Mouse (Mus musculus): ENCODE measurements at regions not wholly inside any gene's neighbourhood (a gene's known extent, or its start where the extent isn't known, plus 50 kb on each side); places are given as distances from the start of the nearest gene placed in this dataset.

DNA sequence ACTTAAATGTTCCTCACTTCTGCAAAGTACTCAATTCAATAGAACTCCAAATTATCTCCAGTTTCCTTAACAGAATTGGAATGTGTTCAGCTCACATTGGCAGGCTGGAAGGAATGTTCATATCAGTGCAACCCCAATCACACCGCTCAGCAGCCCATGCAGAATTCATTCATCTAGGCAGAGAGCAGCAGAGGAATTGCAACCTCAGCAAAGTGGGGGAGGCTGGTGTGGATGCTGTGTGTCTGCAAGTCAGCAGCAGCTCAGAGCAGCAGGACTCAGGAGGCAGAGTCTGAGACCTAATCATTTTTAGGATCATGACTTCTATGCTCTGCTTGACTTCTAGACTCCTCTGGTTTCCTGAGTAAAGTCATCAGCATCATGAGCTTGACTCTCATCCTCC, 100.7 kb upstream of the Chrna7 start:
- DNase-seq (ENCODE audit: extremely low spot score, low read depth, low spot score), result no peak

DNA sequence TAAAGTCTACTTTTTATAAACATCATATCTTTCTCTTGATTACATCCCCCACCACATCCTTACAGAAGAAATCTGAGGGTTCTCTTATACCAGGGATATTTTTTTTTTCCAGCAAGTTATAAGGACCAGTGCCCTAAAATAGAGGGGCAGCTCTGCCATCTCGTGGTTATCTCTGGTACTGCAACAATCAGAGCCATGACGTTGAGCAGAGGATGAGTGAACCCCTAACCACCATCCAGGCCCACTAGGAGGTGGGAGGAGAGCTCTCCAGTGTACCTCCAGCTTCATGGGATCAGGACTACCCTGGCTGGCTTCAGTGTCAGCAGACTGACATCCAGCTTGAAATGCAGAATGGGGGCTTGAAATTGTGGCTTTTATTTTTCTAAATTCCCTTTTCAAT, 107.2 kb upstream of the Chrna7 start:
- DNase-seq (ENCODE audit: extremely low spot score, low read depth, low spot score), result peak; percentile 37

DNA sequence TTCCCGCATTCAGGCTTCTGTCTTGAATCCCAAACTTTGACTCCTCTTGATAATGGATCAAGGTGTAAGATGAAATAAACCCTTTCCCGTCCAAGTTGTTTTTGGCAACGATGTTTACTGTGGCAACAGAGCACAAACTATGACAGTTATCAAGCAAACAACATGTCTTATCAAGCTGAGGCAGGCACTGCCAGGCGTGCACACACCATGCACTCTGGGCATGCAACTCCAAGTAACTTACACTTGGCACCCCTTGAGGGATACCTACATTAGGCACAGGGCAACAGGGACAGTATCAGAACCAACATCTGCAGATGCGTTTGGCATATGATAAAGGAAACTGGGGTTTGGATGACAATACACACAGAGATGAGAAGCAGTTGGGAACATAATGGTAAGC, 108.8 kb upstream of the Chrna7 start:
- no peak for DNase-seq (ENCODE audit: extremely low spot score, low read depth, low spot score)

DNA sequence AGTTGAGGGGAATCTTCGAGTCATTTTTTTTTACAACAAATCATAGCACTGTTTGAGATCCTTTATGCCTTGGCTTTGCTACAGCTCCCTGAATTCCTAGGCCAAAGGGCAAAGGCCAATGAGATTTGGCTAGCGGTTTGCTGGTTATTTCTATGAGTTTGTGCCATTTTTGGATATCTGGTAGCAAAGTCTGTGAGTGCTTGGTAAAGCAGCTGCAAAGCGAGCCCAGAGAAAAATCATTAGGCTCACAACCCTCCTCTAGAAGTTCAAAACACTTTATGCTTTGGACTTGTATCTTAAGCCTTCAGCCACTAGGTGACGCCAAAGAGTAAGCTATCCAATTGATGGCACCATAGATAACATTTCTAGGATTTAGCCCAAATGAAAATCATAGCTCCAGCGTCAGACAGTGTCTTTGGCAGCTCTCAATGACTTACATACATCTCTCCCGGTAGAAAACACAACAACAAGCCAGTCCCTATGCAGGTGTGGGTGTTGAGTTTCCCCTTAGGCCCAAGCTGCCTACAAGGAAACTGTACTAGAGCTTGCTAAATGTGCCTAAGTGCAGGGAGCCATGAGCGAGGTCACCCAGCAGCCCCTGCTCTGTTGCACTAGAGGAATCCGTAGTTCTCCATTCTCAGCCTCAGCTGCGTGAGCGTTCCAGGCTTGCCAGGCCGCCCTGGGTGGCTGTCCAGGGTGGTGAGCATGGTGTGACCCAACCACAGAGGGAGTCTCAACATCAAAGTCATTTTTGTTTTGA, 109.8 kb upstream of the Chrna7 start:
- peak; percentile 30 for DNase-seq (ENCODE audit: extremely low spot score, low read depth, low spot score)

DNA sequence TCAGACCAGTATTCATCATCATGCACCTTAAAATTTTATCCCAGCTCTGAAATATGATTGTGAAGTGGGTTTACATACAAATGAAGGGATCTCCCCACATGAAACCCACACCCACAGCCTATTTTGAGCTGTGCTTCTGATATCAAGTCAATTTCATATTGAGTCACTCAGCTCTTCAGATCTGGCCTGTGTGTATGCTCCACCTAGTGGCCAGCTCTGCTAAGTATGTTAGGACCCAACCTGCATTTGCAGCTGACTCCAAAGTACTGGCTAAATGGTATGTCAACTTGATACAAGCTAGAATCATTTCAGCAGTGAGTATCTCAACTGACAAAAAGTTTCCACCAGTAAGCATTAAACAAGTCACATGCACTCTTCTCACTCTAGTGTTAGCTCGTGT, 109.4 kb upstream of the Otud7a start:
- DNase-seq (ENCODE audit: extremely low spot score, low read depth, low spot score), result no peak

DNA sequence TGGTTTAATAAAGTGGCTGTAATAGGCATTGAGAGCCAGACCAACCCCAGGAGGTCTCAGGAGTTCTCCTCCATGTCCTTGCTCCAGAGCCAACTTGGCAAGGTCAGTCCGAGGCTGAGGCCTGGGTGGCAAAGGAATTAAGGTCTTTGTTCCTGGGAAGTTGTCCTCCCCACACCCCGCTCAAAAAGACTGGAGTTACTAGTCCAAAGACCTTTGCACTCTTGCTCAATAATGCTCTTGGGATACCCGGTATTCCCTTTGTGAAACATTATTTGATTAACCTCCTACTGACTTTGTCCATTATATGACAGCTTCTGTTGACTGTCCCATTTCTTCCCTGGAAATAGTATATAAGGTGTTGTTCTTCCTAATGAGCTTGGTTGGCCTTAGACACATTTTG, 108.5 kb upstream of the Otud7a start:
- DNase-seq (ENCODE audit: extremely low spot score, low read depth, low spot score), result no peak

DNA sequence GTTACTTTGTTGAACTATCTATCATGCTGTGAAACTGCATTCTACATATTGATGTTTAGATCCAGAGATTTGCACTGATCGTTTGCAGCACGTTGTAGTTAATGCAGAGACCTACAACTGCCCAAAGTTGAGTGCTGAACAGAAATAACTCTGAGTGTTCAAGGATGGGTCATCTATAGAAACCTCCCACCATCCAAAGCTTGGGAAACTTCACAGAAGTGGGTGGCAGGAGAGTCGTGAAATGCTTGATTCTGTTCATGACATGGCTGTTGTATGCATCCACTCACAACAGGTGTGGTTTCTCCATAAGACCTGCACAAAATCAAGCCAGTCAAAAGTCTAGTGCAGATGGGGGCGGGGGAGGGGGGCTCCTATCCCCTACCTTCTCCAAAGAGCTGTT, 102.8 kb upstream of the Otud7a start:
- no peak for DNase-seq (ENCODE audit: extremely low spot score, low read depth, low spot score)

DNA sequence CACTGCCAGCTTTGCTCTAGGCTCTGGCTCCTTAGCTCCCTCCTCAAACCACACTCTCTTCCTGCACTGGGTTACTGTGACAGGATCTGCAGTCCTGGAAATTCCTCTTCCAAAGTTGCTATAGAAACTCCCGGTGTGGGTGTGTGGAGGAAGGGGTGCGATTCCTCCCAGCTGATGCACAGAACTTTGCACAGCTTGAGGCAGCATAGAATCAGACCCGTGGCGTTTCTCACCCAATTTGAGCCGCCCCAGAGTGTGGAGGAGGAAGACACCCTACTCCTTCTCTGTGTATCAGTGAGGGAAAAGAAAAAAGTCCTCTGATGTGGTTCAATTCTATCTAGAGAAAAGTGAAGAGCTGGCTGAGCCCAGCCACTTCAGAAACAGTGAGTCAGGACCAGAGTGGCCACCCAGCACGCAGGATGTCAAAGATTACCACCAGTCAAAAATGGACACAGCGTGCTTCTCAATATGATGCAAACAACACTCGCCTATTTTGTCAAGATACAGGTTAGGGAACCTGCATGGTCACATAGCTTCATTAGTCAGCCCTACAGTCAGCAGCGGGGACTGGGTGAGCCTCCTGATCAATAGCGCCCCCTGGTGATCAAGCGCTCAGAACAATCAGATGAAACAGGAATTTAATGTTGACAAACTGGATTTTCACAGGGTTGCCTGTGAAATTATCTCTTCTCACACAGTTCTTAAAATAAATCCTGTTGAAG, 98.7 kb upstream of the Otud7a start:
- DNase-seq (ENCODE audit: extremely low spot score, low read depth, low spot score), result peak; percentile 5

DNA sequence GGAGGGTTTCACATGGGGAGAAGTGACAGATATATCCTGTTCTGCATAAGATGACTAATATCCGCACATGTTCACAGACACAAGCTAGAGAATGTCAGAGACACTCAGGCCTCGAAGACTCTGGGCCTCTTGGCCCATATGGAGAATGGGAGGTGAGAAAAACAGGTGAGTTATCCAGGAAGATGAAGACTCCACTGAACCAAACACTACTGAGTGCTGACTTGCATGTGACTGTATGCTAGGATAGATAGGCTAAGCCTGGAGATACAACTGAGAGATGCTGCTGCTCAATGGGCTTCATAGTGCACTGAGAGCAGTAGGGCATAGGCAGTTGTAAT, 98.2 kb upstream of the Otud7a start:
- DNase-seq (ENCODE audit: extremely low spot score, low read depth, low spot score), result no peak

Measured in hindlimb bud, embryonic 11.5 days (tissue).